Mouse (Mus musculus): Measurements from ENCODE around the gene Cfap58. TPM values are rescaled to one million over a fixed set of nuclear protein-coding genes. Genes with fewer than 3 reads are reported as not detected.

The Cfap58 gene
- polyA plus RNA-seq, 1 experiment, result not detected

DNA sequence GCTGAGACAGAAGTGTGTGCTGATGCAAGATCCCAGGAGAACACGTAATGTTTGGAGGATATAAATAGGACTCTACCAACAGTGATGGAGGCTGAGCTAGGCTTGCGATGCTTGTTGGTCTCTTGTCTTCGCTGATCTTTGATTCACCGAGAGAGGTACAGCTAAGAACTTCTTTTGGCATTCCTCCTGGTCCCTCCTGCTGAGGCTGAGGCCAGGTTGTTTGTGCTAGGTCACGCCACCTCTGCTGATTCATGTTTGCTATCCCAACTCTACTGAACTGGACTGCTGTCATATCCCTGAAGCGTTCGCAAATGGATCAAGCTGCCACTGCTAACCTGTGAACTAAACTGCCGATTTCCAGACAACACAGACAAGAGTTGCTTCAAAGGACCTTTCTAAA, 3.3 kb upstream of the Cfap58 start:
- no peak for TF ChIP-seq GATA1 (IDR thresholded peaks at IDR 0.05; ENCODE audit: low read length)

DNA sequence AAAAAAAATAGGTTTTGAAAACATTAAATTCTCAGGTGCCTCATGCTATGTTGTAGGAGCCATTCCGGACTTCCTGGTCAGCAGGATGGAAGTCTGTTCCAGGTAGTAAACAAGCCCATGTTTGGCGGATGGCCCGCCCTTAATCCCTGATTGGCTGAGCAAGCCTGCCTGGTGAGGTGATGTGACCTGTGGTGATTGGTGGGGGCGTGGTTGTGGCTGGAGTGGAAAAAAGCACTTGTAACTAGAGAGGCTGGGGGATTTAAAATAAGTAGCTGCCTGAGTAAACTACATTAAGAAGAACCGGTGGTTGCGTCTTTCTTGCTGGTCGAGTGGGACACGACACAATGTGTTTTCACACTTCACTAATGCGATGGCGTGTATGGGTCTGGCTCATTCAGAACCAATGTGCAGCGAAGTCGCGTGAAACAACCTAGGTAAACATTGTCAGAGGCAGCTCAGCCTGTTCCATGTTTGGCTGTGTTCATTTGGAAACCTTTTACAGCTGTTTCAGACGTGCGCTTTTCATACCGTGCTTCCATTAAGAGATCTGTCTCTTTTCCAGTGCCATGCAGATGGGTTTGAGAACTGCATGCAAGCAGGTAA, 2.7 kb upstream of the Cfap58 start:
- no peak for TF ChIP-seq GATA1 (IDR thresholded peaks at IDR 0.05; ENCODE audit: low read length)

DNA sequence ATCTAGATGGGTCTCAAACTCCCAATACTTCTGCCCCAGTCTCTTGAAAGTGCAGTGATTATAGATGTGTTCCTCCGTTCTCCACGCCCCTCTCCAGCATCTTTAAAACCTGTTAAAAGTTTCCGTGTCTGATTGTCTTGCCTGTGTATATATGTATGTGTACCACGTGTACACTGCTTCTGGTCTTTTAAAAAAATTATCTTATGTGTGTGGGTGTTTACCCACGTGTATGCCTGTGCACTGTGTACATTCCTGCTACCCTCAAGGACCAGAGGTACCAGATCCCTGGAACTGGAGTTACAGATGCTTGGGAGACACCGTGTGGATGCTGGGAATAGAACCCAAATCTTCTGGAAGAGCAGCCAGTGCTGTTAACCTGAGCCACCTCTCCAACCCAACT, 1.9 kb upstream of the Cfap58 start:
- no peak for TF ChIP-seq GATA1 (IDR thresholded peaks at IDR 0.05; ENCODE audit: low read length)

DNA sequence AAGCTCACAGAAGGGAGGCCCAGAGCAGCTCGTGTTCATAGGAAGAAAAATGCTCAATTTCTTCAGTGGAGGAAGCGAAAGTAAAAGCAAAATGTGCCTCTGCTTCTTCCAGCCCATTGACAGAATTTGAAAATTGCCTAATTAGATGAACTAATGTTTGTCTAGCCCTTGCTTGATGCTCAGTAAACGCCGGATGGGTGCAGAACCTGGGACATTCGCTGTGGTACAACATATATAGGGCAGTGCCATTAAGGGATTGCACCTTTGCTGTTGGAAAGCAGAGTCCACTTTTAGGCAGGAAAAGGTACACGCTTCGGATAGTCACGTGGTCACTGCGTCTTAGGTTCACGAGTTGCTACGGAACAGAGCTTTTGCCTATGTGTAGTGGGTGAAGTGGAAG, 985 bp upstream of the Cfap58 start:
- TF ChIP-seq GATA1 (IDR thresholded peaks at IDR 0.05; ENCODE audit: low read length), result no peak

DNA sequence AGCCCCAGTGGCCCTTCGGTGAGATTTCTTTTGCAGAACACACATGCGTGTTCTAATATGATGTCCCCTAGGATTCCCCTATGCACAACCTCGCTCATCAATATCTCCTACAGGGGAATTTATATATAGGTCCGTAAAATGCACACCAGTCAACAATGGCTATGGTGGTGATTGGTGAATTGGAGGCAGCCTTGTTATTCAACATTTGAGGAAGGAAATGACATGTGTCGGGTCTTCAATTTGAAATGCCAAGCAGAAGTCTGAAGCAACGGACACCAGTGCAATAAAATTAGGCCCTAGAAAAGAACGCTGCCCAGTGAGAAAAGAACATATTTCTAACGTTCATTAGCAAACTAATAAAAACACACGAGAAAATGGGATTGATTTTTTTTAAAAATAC, 537 bp upstream of the Cfap58 start:
- TF ChIP-seq GATA1 (IDR thresholded peaks at IDR 0.05; ENCODE audit: low read length), result no peak

DNA sequence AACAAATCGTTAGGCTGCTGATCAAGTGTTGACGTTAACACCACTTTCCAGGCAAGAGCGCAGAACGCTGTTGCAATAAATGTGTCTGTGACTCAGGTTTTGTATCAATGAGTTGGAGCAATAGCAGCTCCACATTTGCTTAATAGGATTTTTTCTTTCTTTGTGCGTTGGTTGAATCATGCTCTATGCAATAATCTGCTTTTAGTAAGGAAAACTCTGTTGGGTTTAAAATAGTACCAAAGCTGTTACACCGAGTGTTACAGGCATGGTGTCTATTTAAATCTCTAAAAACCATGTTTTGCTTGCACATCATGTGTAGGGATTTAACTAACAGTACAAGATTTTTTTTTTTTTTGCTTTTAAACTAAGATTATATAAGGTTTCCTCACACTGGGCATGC, 1.9 kb downstream of the Cfap58 start:
- no peak for TF ChIP-seq GATA1 (IDR thresholded peaks at IDR 0.05; ENCODE audit: low read length)

DNA sequence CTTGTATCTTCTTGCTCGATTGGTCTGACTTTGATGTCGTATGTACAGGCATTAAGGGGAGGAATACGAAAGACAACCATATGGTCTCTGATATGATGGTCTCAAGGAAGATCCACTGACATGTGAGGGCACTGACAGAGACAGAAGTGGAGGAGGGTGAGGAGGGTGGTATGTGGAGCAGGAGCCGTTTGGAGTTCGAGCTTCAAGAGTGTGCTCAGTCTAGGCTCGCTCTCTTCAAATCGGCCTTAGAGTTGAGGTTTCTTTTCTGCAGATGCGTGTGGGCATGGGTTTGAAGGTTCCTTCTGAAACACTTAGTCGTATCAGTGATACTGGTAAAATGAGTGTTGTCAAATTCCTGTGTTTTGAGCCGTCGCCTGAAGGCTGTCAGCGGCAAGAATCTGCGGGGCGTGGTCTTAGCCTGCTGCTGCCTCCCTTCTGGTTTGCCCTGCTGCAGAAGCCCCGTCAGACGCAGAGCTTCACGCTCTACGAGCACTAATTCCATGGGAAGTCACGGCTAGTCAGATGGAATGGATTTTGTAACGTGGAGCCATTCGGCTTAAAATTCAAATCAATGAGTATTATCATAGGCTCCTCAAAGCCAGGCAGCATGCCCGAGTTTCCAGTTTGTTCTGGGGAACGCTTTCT, 9.5 kb downstream of the Cfap58 start:
- TF ChIP-seq GATA1 (IDR thresholded peaks at IDR 0.05; ENCODE audit: low read length), result no peak

DNA sequence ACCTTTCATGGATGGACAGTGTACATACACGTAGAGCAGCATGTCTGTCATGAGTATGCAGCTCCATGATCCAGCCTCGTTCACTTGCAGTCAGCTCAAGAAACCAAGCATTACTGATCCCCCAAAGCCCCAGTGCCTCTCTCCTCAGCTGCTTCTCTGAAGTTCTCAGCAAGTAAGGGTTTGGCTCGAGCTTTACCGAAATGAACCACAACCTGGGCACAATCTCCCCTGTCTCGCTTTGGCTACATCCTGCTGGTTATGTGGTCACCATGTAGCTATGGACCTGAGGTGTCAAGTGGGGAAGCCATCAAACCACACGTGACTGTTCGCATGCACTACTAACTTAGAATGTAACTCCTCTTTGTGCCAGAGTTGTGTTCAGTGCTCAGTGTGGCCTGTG, 13.5 kb downstream of the Cfap58 start:
- TF ChIP-seq GATA1 (IDR thresholded peaks at IDR 0.05; ENCODE audit: low read length), result no peak

DNA sequence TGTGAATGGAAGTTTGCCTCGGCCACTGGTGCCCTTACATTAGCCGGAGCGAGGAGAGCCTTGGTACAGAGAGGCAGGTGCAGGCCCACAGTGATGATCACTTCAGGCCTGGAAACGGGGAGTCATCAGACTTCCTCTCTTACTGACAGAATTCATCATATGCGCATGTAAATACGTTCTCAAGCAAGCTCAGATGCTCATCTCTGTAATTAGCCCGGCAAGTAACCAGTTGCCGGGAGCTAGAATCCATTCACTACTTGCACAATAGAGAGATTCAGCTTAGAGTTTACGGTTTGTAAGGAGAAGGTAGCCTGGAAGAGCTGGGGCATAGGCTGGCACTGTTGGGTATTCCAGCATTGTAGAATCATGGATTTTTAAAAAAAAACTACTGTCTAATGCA, 15.7 kb downstream of the Cfap58 start:
- TF ChIP-seq GATA1 (IDR thresholded peaks at IDR 0.05; ENCODE audit: low read length), result no peak

DNA sequence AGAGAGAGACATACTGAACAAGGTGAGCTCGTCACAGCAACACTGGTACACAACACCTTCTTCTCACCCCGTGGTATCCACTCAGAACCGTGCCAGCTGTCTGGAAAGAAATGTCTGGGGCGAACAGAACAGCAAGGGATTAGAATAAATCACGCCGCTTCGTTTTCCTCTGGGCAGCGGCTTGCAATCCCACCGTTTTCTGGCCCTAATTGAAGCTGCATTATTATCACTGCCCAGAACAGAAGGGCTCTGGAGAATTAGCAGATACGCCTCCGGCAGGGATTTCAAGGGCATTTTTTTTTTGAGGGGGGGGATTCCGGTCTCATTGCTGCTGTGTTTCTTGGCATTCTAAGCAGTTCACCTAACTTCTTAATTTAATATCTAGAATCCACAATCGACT, 20.7 kb downstream of the Cfap58 start:
- no peak for TF ChIP-seq GATA1 (IDR thresholded peaks at IDR 0.05; ENCODE audit: low read length)

DNA sequence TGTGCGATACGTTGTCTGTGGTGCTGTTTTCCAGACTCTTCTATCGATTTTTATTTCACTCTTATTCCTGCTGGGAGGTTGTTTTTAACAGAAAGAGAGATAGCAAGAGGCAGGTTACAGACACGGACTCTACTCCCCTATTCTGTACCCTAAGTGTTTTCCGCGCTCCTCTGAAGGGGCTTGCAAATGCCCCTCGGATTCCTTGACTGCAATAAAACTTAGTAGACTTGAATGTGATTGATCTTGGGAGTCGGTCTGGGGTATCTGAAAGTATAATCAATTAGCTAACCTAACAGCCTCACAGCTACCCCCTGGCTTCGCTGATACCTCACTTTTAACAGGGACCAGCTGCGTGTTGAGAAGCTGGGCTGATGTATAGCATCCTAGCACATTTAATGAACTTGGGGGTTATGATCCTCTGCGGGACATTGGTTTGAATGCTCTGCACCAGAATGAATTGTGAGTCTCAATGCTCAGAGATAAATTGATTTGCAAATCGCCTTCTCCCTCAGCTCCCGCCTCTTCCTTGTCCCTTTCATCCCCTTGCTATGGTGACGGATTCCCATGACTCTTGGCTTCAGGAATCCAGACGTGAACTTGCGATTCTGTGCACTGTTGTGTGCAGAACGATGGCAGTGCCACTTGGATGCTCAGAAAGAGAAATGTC, 31.7 kb downstream of the Cfap58 start:
- no peak for TF ChIP-seq GATA1 (IDR thresholded peaks at IDR 0.05; ENCODE audit: low read length)

DNA sequence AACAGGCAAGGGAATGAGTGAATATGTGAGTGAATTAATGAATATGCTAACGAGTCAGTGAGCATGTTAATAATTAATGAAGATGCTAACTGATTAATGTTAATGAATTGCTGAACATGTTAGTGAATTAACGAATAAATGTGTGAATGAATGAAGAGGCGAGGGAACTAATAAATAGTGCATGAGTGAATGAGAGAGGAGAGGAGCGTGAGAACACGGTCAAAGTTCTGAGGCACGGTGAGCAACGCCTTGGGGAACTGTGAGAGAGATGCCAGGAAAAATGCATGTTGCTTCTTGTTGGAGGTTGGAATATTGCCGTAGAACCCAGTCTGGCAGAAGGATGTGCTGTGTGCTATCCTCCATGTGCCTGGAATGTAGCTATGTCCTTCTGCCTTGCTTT, 33.6 kb downstream of the Cfap58 start:
- TF ChIP-seq GATA1 (IDR thresholded peaks at IDR 0.05; ENCODE audit: low read length), result no peak

DNA sequence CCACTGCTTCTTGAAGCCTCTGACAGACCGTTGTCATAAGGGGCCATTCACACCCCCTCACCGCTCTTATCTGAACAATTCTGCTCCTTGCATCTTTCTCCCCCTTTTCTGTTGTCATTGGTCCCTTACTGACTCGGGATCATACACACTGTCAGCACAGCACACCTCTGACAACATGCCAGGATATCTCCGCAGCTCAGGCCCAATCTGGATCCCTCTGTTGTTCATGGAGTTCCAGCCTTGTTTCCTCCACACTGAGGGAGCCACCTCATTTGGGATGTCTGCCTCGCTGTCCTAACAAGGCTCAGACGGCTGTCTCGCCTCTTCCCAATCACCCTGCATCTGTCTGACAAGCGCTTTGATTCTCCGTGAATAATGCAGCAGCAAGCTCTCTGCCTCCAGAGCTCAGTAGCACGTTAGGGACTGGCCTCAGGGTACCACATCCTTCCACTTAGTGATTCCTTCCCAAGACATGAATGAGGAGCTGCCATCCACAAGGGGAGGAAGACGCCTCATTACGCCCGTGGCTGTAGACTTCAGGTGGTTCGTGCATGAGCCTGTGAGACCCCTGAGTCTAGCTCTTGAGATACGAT, 40.7 kb downstream of the Cfap58 start:
- TF ChIP-seq GATA1 (IDR thresholded peaks at IDR 0.05; ENCODE audit: low read length), result no peak

DNA sequence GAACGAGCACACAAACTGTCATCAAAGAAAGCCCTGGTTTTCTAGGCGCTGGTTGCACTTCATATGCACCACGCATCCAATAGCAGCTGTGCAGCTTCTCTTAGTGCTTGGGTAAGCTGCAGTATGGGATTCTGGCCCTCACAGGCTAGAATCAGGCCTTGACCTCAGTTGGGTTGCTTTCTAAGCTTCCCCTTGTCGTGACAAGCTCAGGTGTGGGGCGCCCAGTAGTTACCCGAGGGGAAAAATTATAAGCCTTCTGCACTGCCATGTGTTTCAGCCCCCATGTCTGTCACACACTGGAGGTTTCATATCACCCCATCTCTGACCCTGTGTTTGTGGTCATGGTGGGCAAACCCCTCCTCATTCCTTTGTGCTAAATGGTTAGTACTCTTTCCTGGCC, 42.0 kb downstream of the Cfap58 start:
- no peak for TF ChIP-seq GATA1 (IDR thresholded peaks at IDR 0.05; ENCODE audit: low read length)

DNA sequence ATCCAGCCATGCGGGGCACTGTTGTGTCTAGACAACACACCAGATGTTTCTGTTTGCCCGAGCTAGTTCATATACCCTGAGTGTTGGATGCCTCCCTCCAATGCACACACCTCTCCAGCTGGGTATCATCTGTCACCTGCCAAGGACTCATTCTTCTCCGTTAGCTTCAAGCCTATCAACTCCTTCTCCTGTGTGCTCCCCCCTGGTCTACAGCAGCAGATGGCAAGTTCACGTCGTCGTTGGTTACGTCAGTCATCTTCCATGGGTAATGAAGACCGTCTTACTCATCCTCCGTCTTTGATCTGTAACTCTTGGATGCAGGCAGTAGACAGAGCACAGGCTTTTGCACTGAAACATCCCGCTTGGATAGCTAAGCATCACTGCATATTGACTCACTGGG, 42.8 kb downstream of the Cfap58 start:
- no peak for TF ChIP-seq GATA1 (IDR thresholded peaks at IDR 0.05; ENCODE audit: low read length)

DNA sequence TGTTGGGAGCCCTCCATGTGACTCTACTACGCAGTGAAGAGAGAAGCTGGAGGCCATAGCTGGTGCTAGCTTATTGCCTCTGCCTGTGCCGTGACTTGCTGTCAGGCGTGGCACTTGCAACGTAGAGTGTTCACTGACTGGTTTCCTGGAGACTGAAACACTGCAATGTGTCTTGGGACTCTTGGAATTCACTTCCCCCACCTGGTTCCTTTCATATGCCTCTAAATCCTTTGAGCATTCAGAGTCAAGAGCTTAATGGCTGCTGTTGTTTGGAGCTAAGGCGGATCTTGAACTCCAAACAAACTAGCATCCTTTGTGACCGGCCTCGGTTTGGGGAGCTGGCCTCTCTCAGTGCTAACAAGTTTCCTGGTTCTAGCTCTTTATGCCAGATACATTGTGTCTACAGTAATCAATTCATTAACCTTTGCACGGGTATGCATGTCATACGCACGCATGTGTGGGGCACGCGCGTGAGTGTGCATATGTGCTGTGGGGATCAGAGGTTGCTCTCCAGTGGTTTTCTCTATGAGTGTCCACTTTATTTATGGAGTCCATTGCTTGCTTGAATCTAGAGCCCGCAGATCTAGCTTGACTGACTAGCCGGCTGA, 48.2 kb downstream of the Cfap58 start:
- no peak for TF ChIP-seq GATA1 (IDR thresholded peaks at IDR 0.05; ENCODE audit: low read length)

All from G1E-ER4 (cell line).